Mouse (Mus musculus) erythroblast, embryonic 14.5 days (primary cell): ENCODE data around the gene Kif22. TPM values are rescaled to one million over a fixed set of nuclear protein-coding genes. Genes with fewer than 3 reads are reported as not detected.

Experiments used
- H3K27me3 ChIP-seq: 2 replicates; pipeline ENCODE4 v1.6.1; 2012; ENCODE audit warnings: inconsistent platforms; ENCODE audit not compliant: control insufficient read depth
- H3K36me3 ChIP-seq: 2 replicates; pipeline ENCODE4 v1.6.1; 2012; ENCODE audit warnings: mild to moderate bottlenecking, inconsistent platforms; ENCODE audit not compliant: control insufficient read depth
- H3K4me1 ChIP-seq: 2 replicates; pipeline ENCODE4 v1.6.1; 2012; ENCODE audit warnings: inconsistent platforms; ENCODE audit not compliant: control insufficient read depth
- H3K4me3 ChIP-seq: replicated peaks from 2 replicates; pipeline ENCODE3; 2012; ENCODE audit warnings: moderate library complexity, mild to moderate bottlenecking, inconsistent platforms
- H3K9me3 ChIP-seq: 2 replicates; pipeline ENCODE4 v1.6.1; 2012; ENCODE audit warnings: low read length, inconsistent platforms, mixed read lengths; ENCODE audit not compliant: control insufficient read depth
- GATA1 ChIP-seq: IDR thresholded peaks from 2 replicates; pipeline ENCODE4 v1.6.1; 2012; ENCODE audit warnings: low read length, inconsistent platforms, mixed read lengths
- TAL1 ChIP-seq: IDR thresholded peaks from 3 replicates; pipeline ENCODE4 v1.6.1; 2012; ENCODE audit warnings: low read length, inconsistent platforms, mixed read lengths
- polyA plus RNA-seq: library from polyadenylated mRNA; stranded (reverse); fragments of >175 nt; gene quantifications from 2 replicates; pipeline ENCODE4 v1.2.3, GENCODE M21; 2012

Kif22 gene
- polyA plus RNA-seq, 1 experiment: 23.7 TPM

DNA sequence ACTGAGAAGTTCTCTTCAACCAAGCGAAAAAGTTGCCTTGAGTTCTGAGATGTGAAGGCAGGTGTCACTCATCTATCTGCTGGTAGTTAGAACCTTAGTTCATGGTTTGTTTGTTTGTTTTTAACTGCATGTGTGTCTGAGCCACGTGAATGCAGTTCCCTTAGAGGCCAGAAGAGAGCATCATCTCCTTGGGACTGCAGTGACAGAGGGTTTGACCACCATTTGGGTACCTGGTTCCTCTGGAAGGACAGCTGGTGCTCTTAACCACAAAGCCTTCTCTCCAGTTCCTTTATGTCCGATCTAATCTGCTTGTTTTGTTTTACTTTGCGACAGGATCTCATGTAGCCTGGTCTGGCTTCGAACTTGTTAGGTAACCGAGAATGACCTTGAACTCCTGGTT lies 23.3 kb upstream of the Kif22 start:
- no peaks in the 10 kb centered on the region for H3K36me3 ChIP-seq
- H3K4me3 ChIP-seq: no peak overlapping the region
- TF ChIP-seq GATA1 (no peak), TAL1 (no peak)
- peaks cover 2% of the 10 kb centered on the region; the same call in 1 of the 2 replicates for H3K27me3 ChIP-seq
- no peaks in the 10 kb centered on the region for H3K9me3 ChIP-seq
- H3K4me1 ChIP-seq: peaks cover 4% of the 10 kb centered on the region; the same call in 1 of the 2 replicates

DNA sequence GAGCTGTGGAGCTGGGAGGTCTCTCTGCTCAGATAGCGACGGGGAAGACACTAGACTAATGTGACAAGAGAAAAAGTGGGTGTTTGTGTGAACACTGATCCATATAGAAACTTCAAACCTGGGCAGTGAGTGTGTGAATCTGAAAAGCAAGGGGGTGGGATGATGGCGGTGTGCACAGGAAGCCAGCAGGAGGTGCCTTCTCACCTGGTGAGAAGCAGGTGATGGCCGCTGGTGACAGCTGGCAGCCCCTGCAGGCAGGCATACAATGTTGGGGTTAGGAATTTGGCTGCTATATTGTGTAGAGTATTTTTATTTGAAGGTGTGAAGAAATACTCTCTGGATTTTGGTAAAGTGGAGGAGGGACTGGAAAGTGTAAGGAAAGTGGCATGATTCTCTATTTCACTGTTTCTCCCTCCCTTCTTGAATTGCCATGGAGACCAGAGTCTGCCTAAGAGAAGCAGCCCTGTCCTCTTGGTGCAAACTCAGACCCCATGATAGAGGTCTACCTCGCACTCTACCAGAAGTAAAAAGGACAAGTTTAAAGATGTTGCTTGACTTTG lies 12.8 kb upstream of the Kif22 start:
- no peak for TF ChIP-seq GATA1
- no peak for TF ChIP-seq TAL1
- Histone ChIP-seq H3K4me3 (no peak overlapping the region), H3K4me1 (no peaks in the 10 kb centered on the region), H3K9me3 (no peaks in the 10 kb centered on the region), H3K27me3 (peaks cover 48% of the 10 kb centered on the region), H3K36me3 (no peaks in the 10 kb centered on the region)

DNA sequence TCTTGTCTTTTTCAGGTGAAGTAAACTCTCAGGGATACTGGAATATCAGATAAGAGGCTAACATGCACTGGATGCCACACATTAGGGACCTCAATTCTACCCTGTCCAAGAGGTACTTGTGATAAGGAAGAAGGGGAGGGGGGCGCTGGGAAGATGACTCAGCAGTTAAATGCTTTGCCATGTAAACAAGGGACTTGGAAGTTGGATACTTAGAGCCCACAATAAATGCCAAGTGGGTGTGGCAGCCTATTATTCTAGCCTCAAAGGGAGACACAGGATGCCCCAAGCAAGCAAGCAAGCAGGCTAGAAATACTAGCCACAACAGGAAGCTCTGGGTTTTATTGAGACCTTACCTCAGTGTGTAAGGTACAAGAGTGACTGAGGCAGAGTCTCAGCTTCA lies 11.0 kb downstream of the Kif22 start:
- Histone ChIP-seq H3K27me3 (no peaks in the 10 kb centered on the region), H3K4me3 (no peak overlapping the region), H3K4me1 (peaks cover 47% of the 10 kb centered on the region), H3K36me3 (peaks cover 89% of the 10 kb centered on the region), H3K9me3 (no peaks in the 10 kb centered on the region)
- TF ChIP-seq GATA1 (no peak), TAL1 (no peak)

DNA sequence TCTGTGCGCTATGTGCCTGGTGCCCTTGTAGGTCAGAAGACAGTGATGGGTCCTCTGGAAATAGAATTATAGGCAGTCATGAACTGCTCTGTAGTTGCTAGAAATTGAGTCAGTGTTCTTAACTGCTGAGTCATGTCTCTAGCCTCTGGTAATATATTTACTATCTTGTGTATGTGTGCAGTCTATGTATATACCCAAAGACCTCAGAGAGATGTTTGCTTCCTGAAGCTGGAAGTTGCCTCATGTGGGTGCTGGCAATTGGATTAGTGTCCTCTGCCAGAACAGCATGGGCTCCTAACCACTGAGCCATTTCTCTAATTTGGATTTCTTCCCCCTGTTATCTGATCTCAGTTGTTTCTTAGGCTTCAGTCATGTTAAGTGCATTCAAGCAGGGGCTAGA lies 12.1 kb downstream of the Kif22 start:
- peaks cover 53% of the 10 kb centered on the region for H3K4me1 ChIP-seq
- H3K36me3 ChIP-seq: peaks cover 85% of the 10 kb centered on the region
- no peaks in the 10 kb centered on the region for H3K9me3 ChIP-seq
- TF ChIP-seq GATA1 (no peak), TAL1 (no peak)
- H3K4me3 ChIP-seq: no peak overlapping the region
- H3K27me3 ChIP-seq: no peaks in the 10 kb centered on the region

DNA sequence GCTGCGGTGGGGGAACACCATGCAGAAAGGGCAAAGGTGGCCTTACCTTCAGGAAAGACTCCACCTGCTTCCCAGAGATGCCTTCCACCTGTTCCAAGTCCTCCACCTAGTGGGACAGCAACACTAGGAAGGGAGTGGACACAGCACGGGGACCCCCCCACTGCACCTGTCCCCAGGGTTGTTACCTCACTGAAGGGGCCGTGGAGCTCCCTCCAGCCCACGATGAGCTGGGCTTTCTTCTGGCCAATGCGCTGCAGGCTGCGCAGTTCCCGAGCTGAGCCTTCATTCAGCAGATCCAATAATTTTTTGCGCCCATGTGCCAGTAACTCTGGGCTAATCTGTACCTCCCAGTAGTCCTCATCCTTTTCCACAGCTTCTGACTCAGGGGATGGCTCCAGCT lies 14.4 kb downstream of the Kif22 start:
- Histone ChIP-seq H3K4me3 (peak overlapping the region; percentile 94), H3K36me3 (peaks cover 85% of the 10 kb centered on the region), H3K27me3 (no peaks in the 10 kb centered on the region), H3K9me3 (no peaks in the 10 kb centered on the region), H3K4me1 (peaks cover 73% of the 10 kb centered on the region)
- no peak for TF ChIP-seq TAL1
- TF ChIP-seq GATA1: no peak

DNA sequence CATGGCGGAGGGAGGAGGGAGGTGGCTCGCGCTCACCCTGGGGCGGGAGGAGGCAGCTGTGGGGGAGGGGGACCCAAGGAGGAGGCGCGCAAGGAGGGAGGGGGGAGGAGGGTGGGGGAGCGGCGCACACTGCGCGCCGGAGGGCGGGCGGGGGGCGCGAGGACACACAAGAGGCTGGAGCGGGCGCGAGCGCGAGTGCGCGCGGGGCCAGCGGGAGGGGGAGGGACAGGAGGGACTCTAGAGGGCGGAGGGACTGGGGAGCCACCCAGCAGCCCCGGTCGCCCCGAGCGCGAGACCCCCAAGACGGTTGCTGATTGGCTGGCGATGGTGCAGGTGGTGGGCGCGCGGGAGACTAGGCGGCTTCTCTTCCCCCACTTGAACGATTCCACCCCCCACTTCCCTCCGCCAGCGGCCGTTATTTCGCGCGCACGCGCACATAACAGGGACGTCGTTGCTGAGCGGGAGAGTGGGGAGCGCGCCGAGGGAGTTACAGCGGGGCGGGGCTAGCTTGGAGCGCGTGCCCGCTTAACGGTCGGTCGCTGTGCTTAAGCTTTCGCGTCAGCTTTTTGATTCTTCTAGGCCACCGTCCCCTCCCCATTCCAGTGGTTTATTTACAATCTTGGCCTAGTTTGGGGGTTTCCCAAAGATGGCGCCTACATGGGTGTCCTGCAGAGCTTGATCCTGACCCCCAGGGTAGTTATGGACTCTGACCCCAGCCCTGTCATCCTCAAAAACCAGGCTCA lies 15.1 kb downstream of the Kif22 start, which contains the start of gene Maz:
TSS of gene Maz (minus strand) at position 54 of the 743 bp plus-strand sequence.
- Histone ChIP-seq H3K9me3 (no peaks in the 10 kb centered on the region), H3K4me1 (peaks cover 78% of the 10 kb centered on the region), H3K4me3 (peak within 1 kb of the TSS; percentile 94), H3K36me3 (peaks cover 85% of the 10 kb centered on the region), H3K27me3 (no peaks in the 10 kb centered on the region)
- no peak for TF ChIP-seq GATA1

DNA sequence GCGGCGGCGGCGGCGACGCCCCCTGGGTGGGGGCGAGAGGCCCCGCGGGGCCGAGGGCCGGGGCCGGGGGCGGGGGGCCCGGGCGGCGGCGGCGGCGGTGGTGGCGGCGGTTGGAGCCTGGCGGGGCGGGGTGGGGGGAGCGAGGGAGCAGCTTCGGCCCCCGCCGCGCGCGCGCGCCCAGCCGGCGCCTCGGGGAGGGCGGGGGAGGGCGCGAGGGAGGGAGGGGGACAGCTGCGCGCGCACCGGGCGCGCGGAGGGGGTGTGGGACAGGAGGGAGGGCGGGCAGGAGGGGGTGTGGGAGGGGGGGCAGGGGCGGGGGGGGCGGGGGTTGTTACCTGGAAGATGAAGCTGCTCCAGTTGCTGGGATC lies 15.7 kb downstream of the Kif22 start:
- Histone ChIP-seq H3K4me1 (peaks cover 80% of the 10 kb centered on the region), H3K4me3 (peak overlapping the region; percentile 94), H3K36me3 (peaks cover 85% of the 10 kb centered on the region), H3K27me3 (no peaks in the 10 kb centered on the region), H3K9me3 (no peaks in the 10 kb centered on the region)
- no peak for TF ChIP-seq GATA1
- TF ChIP-seq TAL1: no peak

DNA sequence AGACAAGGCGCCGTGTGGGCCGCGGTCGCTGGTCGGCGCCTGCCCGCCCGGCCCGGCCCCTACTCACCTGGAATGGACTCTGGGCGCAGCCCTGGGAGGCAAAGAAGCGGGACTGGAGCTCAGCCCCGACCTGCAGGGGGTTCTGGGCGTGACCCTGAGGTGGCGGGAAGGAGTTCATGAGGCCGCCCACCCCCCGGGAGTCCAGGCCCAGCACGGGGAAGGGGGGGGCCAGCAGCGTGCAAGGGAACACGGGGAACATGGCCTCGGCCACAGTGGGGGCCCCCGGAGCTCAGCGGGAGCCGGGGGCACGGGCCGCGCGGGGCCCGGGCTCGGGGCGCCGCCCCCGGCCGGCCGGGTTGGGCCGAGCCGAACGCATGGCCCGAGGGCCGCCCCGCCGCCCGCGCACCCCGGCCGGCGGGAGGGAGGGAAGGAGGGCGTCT lies 16.1 kb downstream of the Kif22 start:
- Histone ChIP-seq H3K36me3 (peaks cover 85% of the 10 kb centered on the region), H3K9me3 (no peaks in the 10 kb centered on the region), H3K4me3 (peak overlapping the region; percentile 94), H3K4me1 (peaks cover 80% of the 10 kb centered on the region), H3K27me3 (peaks cover 2% of the 10 kb centered on the region; the same call in 1 of the 2 replicates)
- TF ChIP-seq TAL1: no peak
- no peak for TF ChIP-seq GATA1

DNA sequence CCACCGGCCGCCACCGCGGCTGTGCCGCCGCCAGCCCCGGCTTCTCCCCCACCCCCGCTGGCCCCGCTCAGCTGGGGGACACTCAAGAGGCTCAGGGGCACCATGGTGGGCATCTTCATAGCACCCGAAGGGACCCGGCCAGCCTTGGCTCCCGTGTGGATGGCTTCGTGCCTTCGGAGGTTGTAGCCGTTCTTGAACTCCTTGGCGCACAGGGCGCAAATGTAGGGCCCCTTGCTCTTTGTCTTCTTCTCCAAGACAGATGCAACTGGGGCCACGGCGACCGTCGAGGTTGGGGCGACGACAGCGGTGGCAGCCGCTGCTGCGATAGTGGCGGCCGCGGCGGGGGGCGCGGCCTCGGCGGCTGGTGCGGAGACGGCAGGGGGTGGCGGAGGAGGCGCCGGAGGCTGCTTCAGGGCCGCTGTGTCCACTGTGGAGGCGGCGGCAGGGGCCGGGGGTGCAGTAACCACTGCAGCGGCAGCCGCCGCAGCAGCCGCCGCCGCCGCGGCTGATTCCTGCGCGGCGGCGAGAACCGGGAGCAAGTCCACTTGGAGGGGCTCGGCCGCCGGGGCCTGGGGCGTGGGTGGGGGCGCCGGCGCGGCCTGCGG lies 16.6 kb downstream of the Kif22 start:
- peaks cover 80% of the 10 kb centered on the region for H3K4me1 ChIP-seq
- peak overlapping the region; percentile 94 for H3K4me3 ChIP-seq
- H3K36me3 ChIP-seq: peaks cover 80% of the 10 kb centered on the region
- TF ChIP-seq GATA1 (no peak), TAL1 (no peak)
- peaks cover 5% of the 10 kb centered on the region for H3K27me3 ChIP-seq
- H3K9me3 ChIP-seq: no peaks in the 10 kb centered on the region
